Mouse (Mus musculus): ENCODE results near the gene Ovca2.
A peak's percentile ranks its signal among the peaks of the same experiment; 100 is the strongest.
"Not testable (repeated sequence)": the region's sequence is repeated elsewhere in the genome, so short reads cannot be mapped to it uniquely, and the experiment has no call there.

The Ovca2 gene

DNA sequence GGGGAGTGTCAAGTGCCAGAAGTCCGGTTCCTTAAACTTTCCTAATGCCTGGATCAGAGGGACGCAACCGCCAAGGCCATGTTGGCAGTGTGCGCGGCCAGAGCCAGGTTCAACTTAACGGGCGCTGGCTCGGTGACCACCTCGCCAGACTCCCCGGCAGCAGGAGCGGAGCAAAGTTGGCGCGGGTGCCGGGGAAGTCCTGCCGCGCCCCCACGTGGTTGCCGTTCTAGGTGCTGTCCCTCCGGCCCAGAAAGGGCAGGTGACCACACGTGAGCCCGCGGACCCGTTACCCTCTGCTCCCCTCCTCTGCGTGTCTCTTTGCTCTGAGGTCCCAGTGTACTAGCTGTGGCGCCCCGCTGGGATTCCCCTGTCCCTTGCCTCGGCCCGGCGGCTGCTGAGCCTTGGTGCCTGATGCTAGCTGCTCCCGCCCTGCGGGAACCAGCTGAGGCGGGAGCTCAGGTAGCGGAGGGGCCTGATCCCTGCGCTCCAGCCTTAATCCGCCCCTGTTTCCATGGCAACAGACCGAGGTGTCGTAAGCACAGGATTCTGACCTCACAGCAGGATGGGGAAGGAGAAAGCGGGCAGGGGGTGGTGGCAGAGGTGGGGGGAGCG is 16.3 kb upstream of the Ovca2 start:
- peak in 1 of 2 experiments; percentile 29 for DNase-seq (ENCODE audit: low spot score in 2 of 2)

DNA sequence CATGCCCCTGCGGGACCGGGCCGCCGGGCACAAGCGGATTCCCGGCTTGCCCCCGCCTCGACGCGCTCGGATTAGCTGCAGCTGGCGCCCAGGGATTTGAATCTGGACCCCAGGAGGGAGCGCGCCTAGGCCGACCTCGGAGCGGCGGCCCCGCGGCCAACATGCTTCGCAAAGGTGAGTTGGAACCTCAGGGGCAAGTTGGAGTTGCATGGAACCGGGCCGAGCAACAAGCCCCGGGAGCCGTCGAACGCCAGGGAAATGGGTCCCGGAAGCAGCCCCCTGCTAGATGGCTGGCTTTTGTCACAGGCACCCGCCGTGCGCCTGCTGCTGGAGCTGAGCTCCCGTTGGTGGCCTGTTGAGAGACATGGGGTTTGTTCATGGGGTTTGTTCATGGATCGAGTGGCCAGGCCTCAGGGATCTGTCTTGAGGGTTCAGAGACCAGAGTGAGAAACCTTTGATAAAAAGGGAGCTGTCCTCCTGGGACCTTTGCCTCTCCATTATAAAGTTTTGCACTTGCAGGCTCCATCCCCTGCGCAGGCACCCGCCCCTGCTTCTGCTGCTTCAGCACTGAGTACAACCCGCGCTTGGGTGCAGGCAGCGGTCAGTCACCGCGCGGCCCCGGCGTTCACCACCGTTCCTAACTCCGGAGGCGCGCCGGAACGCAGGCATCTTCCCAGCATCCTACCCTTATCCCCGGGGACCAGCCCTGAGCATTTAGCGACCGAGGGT is 15.7 kb upstream of the Ovca2 start:
- DNase-seq (ENCODE audit: low spot score in 2 of 2), result no peak

DNA sequence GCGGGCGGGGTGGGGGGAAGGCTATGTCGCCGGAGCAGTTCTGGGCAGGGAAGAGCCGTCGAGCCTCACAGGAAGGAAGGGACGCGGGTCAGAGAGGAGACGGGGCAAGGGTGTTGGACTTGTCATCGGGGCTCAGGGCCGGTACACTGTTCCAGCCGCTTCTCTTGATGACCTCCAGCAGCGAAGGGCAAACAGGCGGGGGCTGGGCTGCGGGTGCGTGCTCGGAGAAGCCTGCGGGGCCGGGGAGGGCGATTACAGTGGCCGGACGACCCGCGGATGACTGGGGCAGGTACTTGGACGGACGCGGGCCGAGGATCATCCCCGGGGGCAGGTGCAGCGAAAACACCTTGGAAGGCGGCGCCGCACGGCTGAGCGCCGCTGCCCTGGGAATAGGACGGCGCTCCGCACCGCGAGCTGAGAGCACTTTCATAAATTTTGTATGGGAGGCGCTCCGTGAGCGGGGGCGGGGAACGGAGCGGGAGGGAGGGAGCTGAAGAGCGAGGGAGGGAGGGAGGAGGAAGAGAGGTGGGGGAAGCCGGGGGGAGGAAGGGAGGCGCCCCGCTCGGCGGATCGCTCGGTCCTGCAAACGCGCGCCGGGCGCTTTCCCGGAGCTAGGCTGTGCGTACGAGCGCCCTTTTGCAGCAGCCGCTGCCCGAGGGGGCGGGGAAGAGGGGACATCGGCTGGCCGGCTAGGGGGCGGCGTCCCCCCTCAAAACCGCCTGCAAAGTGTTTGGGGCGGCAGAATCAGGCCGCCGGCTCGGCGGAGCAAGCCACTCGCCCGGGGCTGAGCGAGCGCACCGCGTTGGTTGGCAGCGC is 14.8 kb upstream of the Ovca2 start, which contains the start of gene Rtn4rl1:
Gene Rtn4rl1, plus strand, starts transcription at position 528 of the 816 bp plus-strand sequence.
- peak; percentile 73 to 81 for DNase-seq (ENCODE audit: low spot score in 2 of 2)

DNA sequence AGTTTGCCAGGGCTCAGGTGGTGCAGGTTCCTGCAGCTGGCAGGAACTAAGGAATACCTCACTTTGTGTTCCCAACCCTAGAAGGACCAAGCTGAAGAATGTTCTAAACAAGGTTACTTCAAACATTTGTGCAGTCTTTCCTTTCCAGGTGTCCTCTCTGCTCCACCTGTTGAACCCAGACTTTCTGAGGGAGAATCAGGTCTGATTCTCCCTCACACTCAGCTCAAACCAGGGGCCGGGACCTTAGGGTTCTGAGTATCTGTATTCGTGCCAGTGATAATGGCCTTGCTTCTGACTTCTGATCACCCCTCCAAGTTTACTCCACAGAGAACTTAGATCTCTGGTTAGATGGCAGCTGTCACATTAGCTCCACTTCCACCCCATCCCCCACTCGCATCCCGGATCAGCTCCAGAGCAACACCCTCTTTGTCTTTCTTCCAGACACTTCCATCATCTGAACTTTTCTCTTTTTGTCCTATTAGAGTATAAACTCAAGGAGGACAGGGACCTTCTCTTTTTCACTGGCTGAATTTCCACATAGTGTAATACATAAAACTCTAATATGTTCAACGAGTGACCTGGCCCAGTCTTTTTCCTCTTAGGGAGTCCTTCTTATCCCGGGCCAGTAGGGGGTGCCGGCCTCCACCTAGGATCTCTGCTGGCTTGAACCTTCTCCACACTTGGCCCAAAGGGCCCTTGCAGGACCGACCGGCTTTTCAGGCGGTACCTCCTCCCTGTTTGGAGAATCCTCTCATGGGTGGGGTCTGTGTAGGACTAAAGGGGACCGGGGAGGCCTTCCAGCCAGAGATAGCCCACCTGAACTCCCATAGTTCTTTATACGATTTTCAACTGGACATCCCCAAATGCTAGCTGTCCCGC is 13.9 kb upstream of the Ovca2 start:
- DNase-seq (ENCODE audit: low spot score in 2 of 2), result peak; percentile 74 to 88

DNA sequence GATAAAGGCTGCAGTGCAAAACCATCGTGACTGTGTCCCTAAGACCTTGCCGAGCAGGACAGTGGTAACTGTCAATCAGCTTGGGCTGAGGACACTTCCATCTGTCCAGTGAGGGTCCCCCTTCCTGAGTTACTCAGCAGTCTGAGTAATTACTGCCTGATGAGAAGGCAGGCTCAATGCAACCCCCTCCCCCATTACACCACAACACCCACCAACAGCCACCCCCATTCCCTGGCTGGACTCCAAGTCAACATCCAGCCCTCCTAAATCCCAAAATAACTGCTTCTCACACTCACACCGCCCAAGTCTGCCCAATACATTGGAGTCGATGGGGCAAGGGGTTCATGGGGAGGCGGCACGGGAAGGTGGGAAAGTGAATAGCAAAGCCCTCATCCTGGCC is 13.2 kb upstream of the Ovca2 start:
- no peak for DNase-seq (ENCODE audit: low spot score in 2 of 2)

DNA sequence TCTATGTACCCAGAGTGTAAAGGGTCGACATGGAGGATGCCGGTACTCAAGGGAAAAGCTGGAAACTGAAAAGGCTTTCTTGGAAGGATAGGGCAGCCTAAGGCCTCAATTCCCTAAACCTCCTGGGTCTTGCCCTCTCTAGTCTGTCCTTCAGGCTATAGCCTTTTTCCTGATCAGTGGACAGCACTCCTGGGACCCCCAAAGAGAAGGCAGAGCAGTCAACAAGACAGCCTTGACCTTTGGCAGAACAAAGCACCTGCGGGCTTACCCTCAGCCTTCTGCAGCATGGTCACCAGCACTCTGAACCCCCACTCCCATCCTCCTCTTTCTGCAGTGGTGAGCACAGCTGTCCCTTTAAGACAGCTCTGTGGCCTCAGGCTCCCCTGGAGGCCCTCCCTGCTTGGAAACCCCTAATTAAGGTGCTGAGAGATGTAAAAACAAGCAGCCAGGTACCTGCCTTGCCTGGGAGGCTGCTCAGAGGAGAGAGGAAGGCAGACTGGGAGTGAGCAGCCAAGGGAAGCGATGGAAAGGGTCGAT is 12.3 kb upstream of the Ovca2 start, which contains the start of gene Dph1:
Gene Dph1, minus strand, starts transcription at position 337 of the 537 bp plus-strand sequence.
- no peak for DNase-seq (ENCODE audit: low spot score in 2 of 2)

GRCm38 (mm10) chr11:75190371-75190724 is 11.7 kb upstream of the Ovca2 start:
- peak in 1 of 2 experiments; percentile 85 for DNase-seq (ENCODE audit: low spot score in 2 of 2)

GRCm38 (mm10) chr11:75189713-75190370 is 11.2 kb upstream of the Ovca2 start:
- DNase-seq (ENCODE audit: low spot score in 2 of 2), result no peak

- DNase-seq (ENCODE audit: low spot score in 2 of 2), result no peak
Observed at GRCm38 (mm10) chr11:75184986-75185385, 6.4 kb upstream of the Ovca2 start.

DNA sequence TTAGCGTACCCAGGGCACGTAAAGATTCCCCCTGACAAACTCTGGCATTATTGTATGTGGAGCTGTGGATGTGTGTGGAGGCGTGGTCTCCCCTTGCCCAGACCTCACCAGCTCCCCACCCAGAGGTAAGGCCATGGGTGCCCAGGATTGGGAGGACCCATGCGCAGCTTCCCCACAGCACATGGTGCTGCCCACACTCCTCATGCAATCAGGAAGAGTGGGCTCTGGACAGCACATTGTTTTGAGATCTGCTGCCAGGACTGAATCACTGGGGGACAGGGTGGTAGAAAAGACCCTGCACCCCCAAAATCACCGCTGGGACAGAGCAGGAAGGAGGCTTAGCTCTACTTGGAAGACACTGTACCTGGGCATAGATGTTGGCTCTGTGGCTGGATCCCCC is 5.9 kb upstream of the Ovca2 start:
- no peak for DNase-seq (ENCODE audit: low spot score in 2 of 2)

DNA sequence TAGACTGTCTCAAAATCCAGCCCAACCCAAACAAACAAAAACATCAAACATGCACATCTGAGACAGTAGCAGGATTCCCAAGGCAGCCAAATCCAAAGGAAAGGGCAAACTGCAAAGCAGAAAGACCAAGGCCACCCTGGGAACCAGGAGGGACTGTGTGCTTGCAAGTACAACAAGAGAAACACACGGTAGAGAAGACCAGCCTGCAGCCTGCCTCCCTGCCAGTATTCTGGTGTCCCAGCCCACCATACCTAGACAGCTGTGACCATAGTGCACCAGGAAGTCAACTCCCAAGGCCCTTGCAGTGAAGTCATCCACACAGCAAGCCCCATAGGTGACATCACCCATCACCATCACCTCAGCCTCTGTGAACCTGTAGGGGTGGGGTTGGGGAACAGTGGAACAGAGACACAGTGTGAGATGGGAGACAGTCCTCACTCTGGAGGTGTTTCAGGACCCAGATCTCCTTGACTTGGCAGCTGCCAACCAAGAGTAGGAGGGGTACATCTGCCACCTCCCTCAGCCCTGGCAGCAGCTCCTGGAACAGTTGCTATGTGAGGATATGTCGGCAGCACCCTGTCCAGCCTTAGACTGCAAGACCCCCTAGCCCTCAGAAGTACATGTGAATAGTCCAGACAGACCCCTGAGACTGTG is 5.4 kb upstream of the Ovca2 start:
- no peak for DNase-seq (ENCODE audit: low spot score in 2 of 2)

DNA sequence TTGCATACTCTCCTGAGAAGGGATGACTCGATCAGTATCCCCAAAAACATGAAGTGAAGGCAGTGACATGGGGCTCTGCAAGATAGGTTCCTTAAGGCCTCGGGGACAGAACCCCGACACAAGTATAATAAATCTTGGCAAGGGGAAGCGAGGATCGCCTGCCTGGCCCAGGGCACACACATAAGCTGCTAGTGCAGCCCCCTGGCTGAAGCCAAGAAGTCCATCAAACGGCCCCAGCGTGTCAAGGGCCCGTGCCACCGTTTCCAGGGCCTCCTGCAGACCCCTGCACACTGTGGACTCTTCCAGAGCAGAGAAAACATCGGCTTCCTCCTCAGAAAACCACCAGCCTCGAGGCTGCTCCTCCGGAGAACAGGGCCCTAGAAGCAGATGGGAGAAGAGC is 624 bp downstream of the Ovca2 start:
- no peak for DNase-seq (ENCODE audit: low spot score in 2 of 2)

- DNase-seq (ENCODE audit: low spot score in 2 of 2), result not testable (repeated sequence)
Observed at GRCm38 (mm10) chr11:75174574-75174973, 4.1 kb downstream of the Ovca2 start.

DNA sequence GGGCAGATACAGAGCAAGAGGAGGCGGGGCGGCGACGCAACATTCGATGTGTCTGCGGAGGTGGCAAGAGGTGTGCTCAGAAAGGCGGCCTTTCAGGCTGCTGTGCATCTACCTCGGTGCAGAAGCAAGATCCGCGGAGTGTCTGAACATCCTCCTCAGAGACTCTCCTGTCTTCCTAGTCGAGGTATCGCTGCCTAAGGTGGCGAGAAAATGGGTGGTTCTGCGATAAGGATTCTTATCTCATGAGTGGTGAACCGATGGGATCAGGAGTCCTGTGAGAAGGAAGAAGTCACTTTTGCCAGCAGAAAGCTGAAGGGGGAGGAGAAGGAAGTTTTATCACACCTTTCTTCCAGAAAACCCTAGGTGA is 4.9 kb downstream of the Ovca2 start:
- no peak for DNase-seq (ENCODE audit: low spot score in 2 of 2)

GRCm38 (mm10) chr11:75173095-75173798 is 5.4 kb downstream of the Ovca2 start:
- peak; percentile 58 to 70 for DNase-seq (ENCODE audit: low spot score in 2 of 2)

DNA sequence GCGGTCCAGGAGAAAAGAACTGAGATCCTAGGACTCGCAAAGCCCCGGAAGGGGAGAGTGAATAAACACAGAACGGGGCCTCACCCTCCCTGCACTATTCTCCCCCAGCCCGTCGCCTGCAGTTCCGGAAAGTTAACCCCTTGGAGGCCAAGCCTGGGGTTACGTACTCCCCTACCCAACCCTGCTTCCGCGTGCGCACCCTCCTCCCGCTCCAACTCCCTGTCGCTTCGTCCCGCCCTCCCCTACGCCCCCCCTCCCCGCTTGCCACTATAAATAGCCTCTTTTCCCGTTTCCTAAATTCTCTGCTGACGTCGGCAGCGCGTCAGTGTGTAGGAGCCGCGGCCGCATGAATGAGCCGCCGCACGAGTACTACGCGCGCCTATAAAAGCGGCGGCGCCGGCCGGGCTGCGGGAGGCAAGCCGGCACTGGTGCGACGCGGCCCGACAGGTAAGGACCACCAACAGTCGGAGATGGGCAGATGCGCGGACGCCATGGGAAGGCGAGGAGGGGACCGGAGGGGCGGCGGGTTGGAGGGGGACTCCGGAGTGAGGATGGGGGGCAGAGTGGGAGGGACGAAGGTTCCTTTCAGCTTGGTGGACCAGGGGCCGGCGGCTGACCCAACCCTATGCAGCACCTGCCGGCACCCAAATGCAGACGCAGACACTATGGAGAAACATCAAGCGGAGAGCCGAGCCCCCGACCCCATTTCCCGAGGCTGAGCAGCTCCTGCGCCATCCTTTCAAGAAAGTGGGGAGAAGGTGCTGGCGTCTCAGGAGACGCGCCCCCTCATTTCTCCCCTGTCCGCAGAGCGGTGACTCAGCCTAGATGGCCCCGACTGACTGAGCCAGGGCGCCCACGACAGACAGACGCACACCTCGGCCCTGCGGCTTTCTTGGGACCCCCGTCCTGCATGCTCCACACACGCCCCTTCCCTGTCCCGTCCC is 6.2 kb downstream of the Ovca2 start:
- no peak for DNase-seq (ENCODE audit: low spot score in 2 of 2)

GRCm38 (mm10) chr11:75171186-75171865 is 7.3 kb downstream of the Ovca2 start:
- no peak for DNase-seq (ENCODE audit: low spot score in 2 of 2)

All from urinary bladder, postnatal 36 days (tissue).